Mouse (Mus musculus): ENCODE measurements around the gene Atp2b1. TPM values are rescaled to one million over a fixed set of nuclear protein-coding genes. Genes with fewer than 3 reads are reported as not detected.

Gene Atp2b1
- total and polyA plus RNA-seq, 3 experiments, result 25.0 to 41.7 (median 31.7) TPM

DNA sequence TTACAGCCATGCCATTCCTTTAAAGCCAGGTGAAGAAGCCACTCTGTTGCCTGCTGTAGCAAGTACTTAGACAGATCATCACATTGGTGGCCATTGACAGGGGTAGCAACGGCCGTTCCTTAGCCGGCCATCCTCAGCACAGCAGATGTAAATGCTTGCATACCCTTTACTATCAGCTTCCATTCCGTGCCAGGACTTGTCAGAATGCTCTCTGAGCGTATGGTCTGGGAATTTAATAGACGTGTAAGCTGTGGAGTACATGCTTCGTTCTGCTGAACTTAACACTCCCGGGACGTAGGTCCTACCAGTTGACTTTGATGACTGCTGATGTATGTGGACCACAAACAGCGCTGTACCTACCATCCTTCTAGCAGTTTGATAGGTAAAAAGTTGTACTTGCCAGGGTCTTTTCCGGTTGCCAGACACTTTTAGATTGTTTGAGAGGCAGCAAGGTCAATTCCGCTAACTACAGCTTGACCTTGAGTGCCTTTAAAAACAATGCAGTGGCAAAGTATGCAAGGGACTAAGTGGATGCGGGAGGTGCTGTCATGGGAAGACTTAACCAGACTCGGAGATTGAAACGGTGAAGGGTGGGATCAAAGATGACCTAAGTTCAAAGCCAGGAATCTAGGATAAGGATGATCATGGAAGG, 53.2 kb downstream of the Atp2b1 start:
- H3K4me1 ChIP-seq (ENCODE audit: control insufficient read depth in 1 of 2, insufficient read depth in 2 of 2), result peaks cover 14 to 65% of the 10 kb centered on the region in 2 experiments
- H3K9ac ChIP-seq (ENCODE audit: insufficient read depth, low read depth), result no peak overlapping the region
- no peaks in the 10 kb centered on the region for H3K27me3 ChIP-seq (replicated peaks)
- DNase-seq (ENCODE audit: extremely low read depth), result no peak
- peaks cover 3 to 49% of the 10 kb centered on the region in 2 experiments for H3K36me3 ChIP-seq (replicated peaks in 1 of 2; ENCODE audit: control insufficient read depth in 1 of 2, insufficient read depth in 1 of 2, low read length in 1 of 2)
- no peak overlapping the region for H3K27ac ChIP-seq (ENCODE audit: insufficient read depth, low read depth)
- dilution Hi-C loops (cut with MboI; ENCODE audit: extremely low pct_ligation_motif_present, extremely low pct_unique_long_range_greater_than_20kb, low sequenced_read_pairs) (no loop called here), in situ Hi-C loops (cut with MboI; ENCODE audit: low pct_ligation_motif_present, low pct_unique_long_range_greater_than_20kb, low sequenced_read_pairs) (no loop called here)
- H3K4me2 ChIP-seq (ENCODE audit: insufficient read depth, low read depth, poor library complexity, severe bottlenecking), result no peak overlapping the region
- TF ChIP-seq MAZ (IDR thresholded peaks at IDR 0.05; ENCODE audit: low read depth, low read length) (no peak), MAFK (IDR thresholded peaks at IDR 0.05; ENCODE audit: insufficient replicate concordance, low read length) (no peak), CTCF (conservative IDR thresholded peaks at IDR 0.05 in 1 of 2, IDR thresholded peaks at IDR 0.05 in 1 of 2; ENCODE audit: low read depth in 2 of 2, low read length in 2 of 2) (no peak), KAT2A (IDR thresholded peaks at IDR 0.05; ENCODE audit: insufficient replicate concordance, low read length) (no peak), UBTF (IDR thresholded peaks at IDR 0.05; ENCODE audit: low read depth, low read length) (no peak), CHD1 (IDR thresholded peaks at IDR 0.05; ENCODE audit: low read depth, low read length) (no peak), USF1 (IDR thresholded peaks at IDR 0.05; ENCODE audit: low read depth, low read length) (no peak), NRF1 (IDR thresholded peaks at IDR 0.05; ENCODE audit: low read depth, low read length) (no peak), E2F4 (IDR thresholded peaks at IDR 0.05; ENCODE audit: insufficient replicate concordance, low read depth, low read length) (no peak), SMC3 (IDR thresholded peaks at IDR 0.05; ENCODE audit: low read depth, low read length) (no peak), NELFE (IDR thresholded peaks at IDR 0.05; ENCODE audit: low read depth, low read length) (no peak), SIN3A (IDR thresholded peaks at IDR 0.05; ENCODE audit: low read length) (no peak), CHD2 (IDR thresholded peaks at IDR 0.05; ENCODE audit: low read length) (no peak), HCFC1 (IDR thresholded peaks at IDR 0.05; ENCODE audit: low read depth, low read length) (no peak), IRF4 (IDR thresholded peaks at IDR 0.05; ENCODE audit: low read depth, low read length) (no peak), PAX5 (IDR thresholded peaks at IDR 0.05; ENCODE audit: low read length) (no peak), EP300 (IDR thresholded peaks at IDR 0.05; ENCODE audit: low read length) (no peak), TBP (conservative IDR thresholded peaks at IDR 0.05; ENCODE audit: low read depth, low read length) (no peak), ETS1 (conservative IDR thresholded peaks at IDR 0.05; ENCODE audit: low read depth, low read length) (no peak)
- peaks cover 29% of the 10 kb centered on the region for H3K79me2 ChIP-seq (replicated peaks; ENCODE audit: control insufficient read depth, extremely low read depth, insufficient read depth, poor library complexity, severe bottlenecking)
- no peak overlapping the region for H3K4me3 ChIP-seq (replicated peaks in 1 of 3; ENCODE audit: low read depth in 2 of 3, low read length in 2 of 3, poor library complexity in 1 of 3)
- no peaks in the 10 kb centered on the region for H3K9me3 ChIP-seq (replicated peaks; ENCODE audit: low read length)

DNA sequence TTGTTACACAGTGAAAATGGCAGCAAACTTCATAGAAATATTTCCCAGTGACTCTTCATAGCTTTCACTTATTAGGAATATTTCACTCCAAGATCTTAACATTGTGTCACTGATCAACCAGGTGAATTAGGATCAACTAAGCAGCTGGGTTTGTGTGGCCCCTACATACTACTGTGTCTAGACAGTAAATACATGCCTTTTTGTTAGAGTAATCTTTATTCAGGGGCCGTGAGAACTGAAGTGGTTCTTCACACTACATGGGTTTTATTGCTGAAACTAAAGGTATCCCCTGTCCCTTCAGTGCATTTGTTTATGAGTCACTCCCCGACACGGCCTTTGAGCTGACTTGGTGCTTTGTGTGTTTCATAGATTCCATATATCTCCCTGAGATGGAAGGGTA, 56.7 kb downstream of the Atp2b1 start:
- no peak overlapping the region for H3K9ac ChIP-seq (ENCODE audit: insufficient read depth, low read depth)
- H3K36me3 ChIP-seq (replicated peaks in 1 of 2; ENCODE audit: control insufficient read depth in 1 of 2, insufficient read depth in 1 of 2, low read length in 1 of 2), result peaks cover 3 to 45% of the 10 kb centered on the region in 2 experiments
- dilution Hi-C loops (cut with MboI; ENCODE audit: extremely low pct_ligation_motif_present, extremely low pct_unique_long_range_greater_than_20kb, low sequenced_read_pairs) (no loop called here), in situ Hi-C loops (cut with MboI; ENCODE audit: low pct_ligation_motif_present, low pct_unique_long_range_greater_than_20kb, low sequenced_read_pairs) (no loop called here)
- H3K4me1 ChIP-seq (ENCODE audit: control insufficient read depth in 1 of 2, insufficient read depth in 2 of 2), result peaks cover 25 to 85% of the 10 kb centered on the region in 2 experiments
- peaks cover 24% of the 10 kb centered on the region for H3K79me2 ChIP-seq (replicated peaks; ENCODE audit: control insufficient read depth, extremely low read depth, insufficient read depth, poor library complexity, severe bottlenecking)
- no peak overlapping the region for H3K4me2 ChIP-seq (ENCODE audit: insufficient read depth, low read depth, poor library complexity, severe bottlenecking)
- H3K4me3 ChIP-seq (replicated peaks in 1 of 3; ENCODE audit: low read depth in 2 of 3, low read length in 2 of 3, poor library complexity in 1 of 3), result no peak overlapping the region
- no peak overlapping the region for H3K27ac ChIP-seq (ENCODE audit: insufficient read depth, low read depth)
- TF ChIP-seq RCOR1 (conservative IDR thresholded peaks at IDR 0.05; ENCODE audit: low read depth, low read length) (no peak), CHD2 (IDR thresholded peaks at IDR 0.05; ENCODE audit: low read length) (no peak), PAX5 (IDR thresholded peaks at IDR 0.05; ENCODE audit: low read length) (no peak), MYC (IDR thresholded peaks at IDR 0.05; ENCODE audit: low read depth, low read length) (no peak), MEF2A (IDR thresholded peaks at IDR 0.05; ENCODE audit: borderline replicate concordance, low read depth, low read length) (no peak), MXI1 (IDR thresholded peaks at IDR 0.05; ENCODE audit: low read depth, low read length) (no peak), UBTF (IDR thresholded peaks at IDR 0.05; ENCODE audit: low read depth, low read length) (no peak), SIN3A (IDR thresholded peaks at IDR 0.05; ENCODE audit: low read length) (no peak), JUN (IDR thresholded peaks at IDR 0.05; ENCODE audit: insufficient read depth, low read depth, low read length) (no peak), MAZ (IDR thresholded peaks at IDR 0.05; ENCODE audit: low read depth, low read length) (no peak), KAT2A (IDR thresholded peaks at IDR 0.05; ENCODE audit: insufficient replicate concordance, low read length) (no peak), ELF1 (IDR thresholded peaks at IDR 0.05; ENCODE audit: low read depth, low read length) (no peak), ZC3H11A (IDR thresholded peaks at IDR 0.05; ENCODE audit: low read depth, low read length) (no peak), USF1 (IDR thresholded peaks at IDR 0.05; ENCODE audit: low read depth, low read length) (no peak), NRF1 (IDR thresholded peaks at IDR 0.05; ENCODE audit: low read depth, low read length) (no peak), BHLHE40 (IDR thresholded peaks at IDR 0.05; ENCODE audit: low read depth, low read length) (no peak), E2F4 (IDR thresholded peaks at IDR 0.05; ENCODE audit: insufficient replicate concordance, low read depth, low read length) (no peak), MAFK (IDR thresholded peaks at IDR 0.05; ENCODE audit: insufficient replicate concordance, low read length) (no peak), HCFC1 (IDR thresholded peaks at IDR 0.05; ENCODE audit: low read depth, low read length) (no peak), CTCF (conservative IDR thresholded peaks at IDR 0.05 in 1 of 2, IDR thresholded peaks at IDR 0.05 in 1 of 2; ENCODE audit: low read depth in 2 of 2, low read length in 2 of 2) (no peak)
- H3K27me3 ChIP-seq (replicated peaks), result no peaks in the 10 kb centered on the region
- no peaks in the 10 kb centered on the region for H3K9me3 ChIP-seq (replicated peaks; ENCODE audit: low read length)
- DNase-seq (ENCODE audit: extremely low read depth), result no peak

Measured in CH12.LX (cell line).